Mouse (Mus musculus): ENCODE data around the gene Strn3. TPM values are rescaled to one million over a fixed set of nuclear protein-coding genes. Genes with fewer than 3 reads are reported as not detected.

The Strn3 gene
- polyA plus RNA-seq, 1 experiment, result 18.4 TPM

DNA sequence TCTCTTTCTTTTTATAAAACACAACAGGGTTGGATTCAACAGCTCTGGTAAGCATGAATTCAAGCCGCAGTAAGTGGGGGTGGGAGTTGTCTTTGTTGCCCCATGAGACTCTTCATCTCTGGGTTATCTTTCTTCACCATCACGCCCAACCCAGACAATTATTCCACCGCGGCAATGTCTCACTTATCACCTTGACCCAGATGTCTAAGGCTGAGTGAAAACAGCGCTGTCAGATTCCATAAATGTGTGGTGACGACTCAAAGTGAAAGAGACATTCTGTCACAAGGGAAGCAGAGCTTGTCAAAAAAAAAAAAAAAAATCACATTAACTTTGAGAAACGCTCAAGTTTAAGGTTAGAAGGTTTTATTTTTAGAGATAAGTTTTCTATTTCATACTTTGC is 124.5 kb downstream of the Strn3 start:
- no peak for DNase-seq
- TF ChIP-seq CTCF (IDR thresholded peaks at IDR 0.05; ENCODE audit: borderline replicate concordance, control insufficient read depth, extremely low read depth, insufficient read depth, low read length, poor library complexity) (no peak), POLR2A (IDR thresholded peaks at IDR 0.05; ENCODE audit: control insufficient read depth, extremely low read depth, insufficient read depth, low read length, poor library complexity) (no peak)
- no peak overlapping the region for H3K27ac ChIP-seq (ENCODE audit: control insufficient read depth, insufficient read depth, low read length)
- no peaks in the 10 kb centered on the region for H3K36me3 ChIP-seq (ENCODE audit: control insufficient read depth, insufficient read depth, low read length)
- no peaks in the 10 kb centered on the region for H3K27me3 ChIP-seq (ENCODE audit: control insufficient read depth, insufficient read depth, low read length)
- H3K4me3 ChIP-seq (ENCODE audit: control insufficient read depth, insufficient read depth, low read length), result no peak overlapping the region
- WGBS, result 86% methylated on average over 7 of the region's 7 CpGs
- no peaks in the 10 kb centered on the region for H3K4me1 ChIP-seq (replicated peaks; ENCODE audit: control insufficient read depth, insufficient read depth, low read length)

GRCm38 (mm10) chr12:51561416-51561815 is 130.3 kb downstream of the Strn3 start:
- no peak for DNase-seq
- WGBS, result 78% methylated on average over 9 of the region's 9 CpGs
- Histone ChIP-seq H3K27ac (ENCODE audit: control insufficient read depth, insufficient read depth, low read length) (no peak overlapping the region), H3K27me3 (ENCODE audit: control insufficient read depth, insufficient read depth, low read length) (no peaks in the 10 kb centered on the region), H3K4me3 (ENCODE audit: control insufficient read depth, insufficient read depth, low read length) (no peak overlapping the region), H3K4me1 (replicated peaks; ENCODE audit: control insufficient read depth, insufficient read depth, low read length) (no peaks in the 10 kb centered on the region), H3K36me3 (ENCODE audit: control insufficient read depth, insufficient read depth, low read length) (no peaks in the 10 kb centered on the region)
- TF ChIP-seq POLR2A (IDR thresholded peaks at IDR 0.05; ENCODE audit: control insufficient read depth, extremely low read depth, insufficient read depth, low read length, poor library complexity), result no peak
- TF ChIP-seq CTCF (IDR thresholded peaks at IDR 0.05; ENCODE audit: borderline replicate concordance, control insufficient read depth, extremely low read depth, insufficient read depth, low read length, poor library complexity), result no peak

Other genes starting within 250 kb of the Strn3 start
- gene Coch, start 98.6 kb downstream of the Strn3 start, polyA plus RNA-seq (2012; rRNA removed), result 1.4 and 2.1 TPM in 2 replicates
- 10.3 and 13.2 TPM in 2 replicates for gene Ap4s1, start 864 bp downstream of the Strn3 start, polyA plus RNA-seq (2012; rRNA removed)
- gene Hectd1, start 137.6 kb upstream of the Strn3 start, polyA plus RNA-seq (2012; rRNA removed), result 27.7 and 29.6 TPM in 2 replicates

Measured in thymus, adult 2 months (tissue).